In genomic region chr9:40636054-40636453, GRCm38 (mm10) we compare ENCODE assay signal across 10 mouse cellular contexts. TPM values are rescaled to one million over a fixed set of nuclear protein-coding genes. Genes with fewer than 3 reads are reported as not detected.
A peak's percentile ranks its signal among the peaks of the same experiment; 100 is the strongest.
DNase-seq lines count a peak whose midpoint lies in the region; ATAC-seq and TF ChIP-seq lines count a peak whose summit lies in the region.
"Had no signal": no experiment of that assay in that cellular context is flagged by ENCODE, and none has a peak within 500 bp of the region (broad histone marks: within the 10 kb centered on the region; RNA-seq: fewer than 3 reads in every experiment).

No protein-coding gene starts in this region.

- H3K9ac ChIP-seq in kidney, embryonic 15.5 days = no peak overlapping the region
- H3K9ac ChIP-seq: embryonic facial prominence, embryonic 13.5 days; lung, embryonic 15.5 days had no signal

- H3K4me2 ChIP-seq in kidney, embryonic 15.5 days = no peak overlapping the region
- H3K4me2 ChIP-seq: embryonic facial prominence, embryonic 13.5 days; lung, embryonic 15.5 days had no signal

- H3K4me1 ChIP-seq in kidney, embryonic 15.5 days = peaks cover 20% of the 10 kb centered on the region
- H3K4me1 ChIP-seq in G1E (ENCODE audit: insufficient read depth, low read depth, low read length) = no peaks in the 10 kb centered on the region

- 9% methylated on average over 2 of the region's 2 CpGs for WGBS in kidney, embryonic 15.5 days

- H3K9me3 ChIP-seq in kidney, embryonic 15.5 days (replicated peaks) = no peaks in the 10 kb centered on the region
- H3K9me3 ChIP-seq in G1E (replicated peaks) = no peaks in the 10 kb centered on the region
- H3K9me3 ChIP-seq: embryonic facial prominence, embryonic 13.5 days; lung, embryonic 15.5 days had no signal

- TF ChIP-seq CTCF in G1E (IDR thresholded peaks at IDR 0.05; ENCODE audit: low read depth, low read length) = peak; percentile 66
- TF ChIP-seq CTCF in layer of hippocampus, adult 2 months (conservative IDR thresholded peaks at IDR 0.05) = peak; percentile 94

- no peaks in the 10 kb centered on the region for H3K36me3 ChIP-seq in kidney, embryonic 15.5 days
- H3K36me3 ChIP-seq in G1E (replicated peaks) = no peaks in the 10 kb centered on the region
- H3K36me3 ChIP-seq: embryonic facial prominence, embryonic 13.5 days; lung, embryonic 15.5 days had no signal

- H3K27me3 ChIP-seq in kidney, embryonic 15.5 days = no peaks in the 10 kb centered on the region
- no peaks in the 10 kb centered on the region for H3K27me3 ChIP-seq in G1E (ENCODE audit: insufficient read depth, low read length)
- H3K27me3 ChIP-seq: embryonic facial prominence, embryonic 13.5 days; lung, embryonic 15.5 days had no signal

- ATAC-seq in kidney, embryonic 15.5 days (replicated peaks; ENCODE audit: low FRiP score) = no peak
- no peak for ATAC-seq in G1E (ENCODE audit: extremely low read depth, insufficient number of reproducible peaks, low FRiP score, poor library complexity, severe bottlenecking)

- H3K4me3 ChIP-seq in kidney, embryonic 15.5 days (replicated peaks) = no peak overlapping the region
- H3K4me3 ChIP-seq in G1E (ENCODE audit: low read depth, low read length) = no peak overlapping the region
- H3K4me3 ChIP-seq in layer of hippocampus, adult 2 months = no peak overlapping the region
- H3K4me3 ChIP-seq: embryonic facial prominence, embryonic 13.5 days; lung, embryonic 15.5 days had no signal

- no peak overlapping the region for H3K27ac ChIP-seq in kidney, embryonic 15.5 days
- no peak overlapping the region for H3K27ac ChIP-seq in layer of hippocampus, adult 2 months
- H3K27ac ChIP-seq: embryonic facial prominence, embryonic 13.5 days; lung, embryonic 15.5 days had no signal

- DNase-seq in kidney, adult 11 months = peak; percentile 36
- peak; percentile 26 for DNase-seq in G1E (ENCODE audit: low spot score)
- DNase-seq in cerebellum, adult 18-20 months = peak; percentile 71 to 83
- peak; percentile 29 to 46 for DNase-seq in gastrocnemius, adult 8-10 months (ENCODE audit: low spot score in 2 of 2)
- DNase-seq in layer of hippocampus, adult 2 months (ENCODE audit: low spot score in 2 of 2) = peak in 1 of 2 experiments; percentile 72
- DNase-seq in mesoderm, embryonic 11.5 days (ENCODE audit: low read depth, low spot score) = peak; percentile 63
- peak; percentile 51 to 78 for DNase-seq in spleen, postnatal 4 days (ENCODE audit: low spot score in 2 of 2)

RNA-seq across cellular contexts. Expression of gene Gm21915, which starts 34.4 kb away (rescaled TPM):
- polyA plus RNA-seq in kidney, embryonic 15.5 days (2015; fragmentation: Nextera tagmentation; extraction: Ambion mirVana) = not detected in 2 replicates
- total RNA-seq in G1E (2014; fragmentation: Nextera tagmentation) = not detected in 2 replicates
- 0.66 TPM in 1 of 2 replicates, not detected in the other for total RNA-seq in G1E (2017)
- polyA plus RNA-seq in G1E (2012) = not detected in 2 replicates
- total RNA-seq in gastrocnemius, adult 8-10 months (2022) = not detected
- total RNA-seq in layer of hippocampus, adult 2 months (2021) = not detected
- polyA plus RNA-seq: embryonic facial prominence, embryonic 13.5 days; lung, embryonic 15.5 days had no signal

RNA-seq across cellular contexts. Expression of gene Clmp, which starts 49.7 kb away (rescaled TPM):
- 26.7 and 29.9 TPM in 2 replicates for polyA plus RNA-seq in kidney, embryonic 15.5 days (2015; fragmentation: Nextera tagmentation; extraction: Ambion mirVana)
- total RNA-seq in G1E (2014; fragmentation: Nextera tagmentation) (not detected in 2 replicates), G1E (2017) (0.05 and 0.12 TPM in 2 replicates)
- not detected in 2 replicates for polyA plus RNA-seq in G1E (2012)
- total RNA-seq in gastrocnemius, adult 8-10 months (2022) = 1 to 10 TPM; 1.5 to 4.0 (median 2.5) TPM
- total RNA-seq in layer of hippocampus, adult 2 months (2021) = 10 to 100 TPM; 25.3 to 33.3 TPM

Comparison
In these comparisons a context has a peak if more than half of its experiments do, and no peak if none do; other contexts are left out.
1. RNA of gene Clmp, which starts 49.7 kb away (total RNA-seq): 25.3 to 33.3 TPM in layer of hippocampus, adult 2 months; 1.5 to 4.0 TPM in gastrocnemius, adult 8-10 months and 0.05 to 0.12 TPM in G1E; every median in the first group is over 4 times any median in the second.